In the genomic region with DNA sequence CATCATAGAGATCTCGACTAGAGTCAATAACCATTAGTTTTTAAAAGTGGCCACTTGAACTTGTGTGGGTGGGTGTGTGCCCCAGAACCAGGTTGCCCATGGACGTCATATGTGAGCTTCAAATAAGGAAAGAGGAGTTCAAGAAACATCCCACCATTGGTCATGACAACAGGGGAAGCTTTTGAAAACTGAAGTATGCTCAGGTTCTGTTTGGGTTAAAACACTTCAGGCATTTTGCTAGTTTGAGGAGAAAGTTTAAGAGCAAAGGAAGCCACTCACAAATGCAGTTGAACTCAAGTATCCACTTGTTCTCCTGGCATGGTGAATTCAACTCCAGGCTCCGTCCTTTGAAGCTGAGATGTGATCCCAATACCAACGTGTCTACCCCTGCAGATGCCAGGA, we compare ENCODE assay signal across 28 mouse cellular contexts. TPM values are rescaled to one million over a fixed set of nuclear protein-coding genes. Genes with fewer than 3 reads are reported as not detected.
DNase-seq lines count a peak whose midpoint lies in the region; ATAC-seq and TF ChIP-seq lines count a peak whose summit lies in the region.
"Had no signal": no experiment of that assay in that cellular context is flagged by ENCODE, and none has a peak within 500 bp of the region (broad histone marks: within the 10 kb centered on the region; RNA-seq: fewer than 3 reads in every experiment).

No protein-coding gene starts in this region.

- 46% methylated on average over 4 of the region's 4 CpGs for WGBS in lung, adult 2 months
- WGBS in lung, postnatal 0 days = 41% methylated on average over 4 of the region's 4 CpGs

- no peak overlapping the region for H3K27ac ChIP-seq in lung, postnatal 0 days (ENCODE audit: low read length)
- H3K27ac ChIP-seq: embryonic facial prominence, embryonic 15.5 days; forebrain, embryonic 10.5 days; gastrocnemius, adult 2 months; heart, embryonic 15.5 days; hindbrain, embryonic 10.5 days; hindbrain, embryonic 14.5 days had no signal

- TF ChIP-seq CTCF in lung, adult 2 months (IDR thresholded peaks at IDR 0.05; ENCODE audit: insufficient read depth, low read length) = no peak
- no peak for TF ChIP-seq CTCF in lung, postnatal 0 days (IDR thresholded peaks at IDR 0.05)

- ATAC-seq in lung, postnatal 0 days = peak; percentile 94
- no peak for ATAC-seq in megakaryocyte, adult 5-6 weeks (ENCODE audit: poor library complexity, severe bottlenecking)
- ATAC-seq: activated CD4-positive, CD25-positive, alpha-beta regulatory T cell, adult 4 months; forebrain, embryonic 14.5 days; Patski had no signal

- H3K27me3 ChIP-seq in lung, postnatal 0 days (replicated peaks; ENCODE audit: insufficient read depth, low read length) = no peaks in the 10 kb centered on the region
- H3K27me3 ChIP-seq: embryonic facial prominence, embryonic 15.5 days; heart, embryonic 15.5 days; Patski had no signal

- H3K9ac ChIP-seq in lung, postnatal 0 days (replicated peaks; ENCODE audit: low read depth) = no peak overlapping the region
- H3K9ac ChIP-seq: embryonic facial prominence, embryonic 15.5 days; heart, embryonic 15.5 days; hindbrain, embryonic 14.5 days had no signal

- no peaks in the 10 kb centered on the region for H3K4me1 ChIP-seq in lung, adult 2 months (ENCODE audit: control insufficient read depth, insufficient read depth, low read length)
- peaks cover 4% of the 10 kb centered on the region; the same call in 1 of the 2 replicates for H3K4me1 ChIP-seq in lung, postnatal 0 days (ENCODE audit: insufficient read depth, low read depth, low read length)
- H3K4me1 ChIP-seq: embryonic facial prominence, embryonic 15.5 days; forebrain, embryonic 10.5 days; heart, embryonic 15.5 days; hindbrain, embryonic 10.5 days had no signal

- H3K4me2 ChIP-seq in lung, postnatal 0 days (replicated peaks; ENCODE audit: low read depth, low read length) = no peak overlapping the region
- H3K4me2 ChIP-seq: embryonic facial prominence, embryonic 15.5 days; heart, embryonic 11.5 days; heart, embryonic 15.5 days; hindbrain, embryonic 14.5 days had no signal

- no peak for TF ChIP-seq POLR2A in lung, adult 2 months (IDR thresholded peaks at IDR 0.05; ENCODE audit: borderline replicate concordance, extremely low read depth, low read depth, low read length)

- no peak overlapping the region for H3K4me3 ChIP-seq in lung, adult 2 months (replicated peaks; ENCODE audit: extremely low read depth, low read depth, low read length)
- H3K4me3 ChIP-seq in lung, postnatal 0 days (ENCODE audit: low read depth, low read length) = no peak overlapping the region
- H3K4me3 ChIP-seq: embryonic facial prominence, embryonic 15.5 days; erythroblast, embryonic 14.5 days; forebrain, embryonic 10.5 days; gastrocnemius, adult 2 months; heart, embryonic 15.5 days; hindbrain, embryonic 10.5 days had no signal

- no peaks in the 10 kb centered on the region for H3K36me3 ChIP-seq in lung, postnatal 0 days (ENCODE audit: insufficient read depth, low read length)
- H3K36me3 ChIP-seq: embryonic facial prominence, embryonic 15.5 days; forebrain, embryonic 10.5 days; heart, embryonic 15.5 days; hindbrain, embryonic 10.5 days had no signal

- H3K9me3 ChIP-seq in lung, postnatal 0 days (ENCODE audit: low read length) = no peaks in the 10 kb centered on the region
- H3K9me3 ChIP-seq: embryonic facial prominence, embryonic 15.5 days; forebrain, embryonic 10.5 days; heart, embryonic 15.5 days; hindbrain, embryonic 10.5 days had no signal

- peak; percentile 95 for TF ChIP-seq EP300 in lung, postnatal 0 days (IDR thresholded peaks at IDR 0.05)

- DNase-seq in lung, adult 18-20 months = peak; percentile 27 to 63
- DNase-seq in lung, adult 2 months = peak; percentile 13
- DNase-seq in lung, postnatal 0 days (ENCODE audit: low spot score) = peak; percentile 92
- DNase-seq in lung, postnatal 36 days = peak; percentile 81
- no peak for DNase-seq in MN1 (ENCODE audit: low spot score)
- DNase-seq in spleen, postnatal 36 days (ENCODE audit: low spot score in 2 of 2) = no peak
- DNase-seq: adrenal gland, adult 2 months; adrenal gland, postnatal 25 days; cerebellum, adult 2 months; cerebellum, postnatal 14 days; embryo, embryonic 11 days; gastrocnemius, adult 2 months; gastrocnemius, postnatal 25 days; heart, postnatal 14 days had no signal

RNA-seq across cellular contexts. Expression of a gene that starts 34.9 kb away (rescaled TPM):
- 62.3 and 147 TPM in 2 replicates for polyA plus RNA-seq in lung, adult 2 months (2012; rRNA removed)
- polyA plus RNA-seq in lung, postnatal 0 days (2015; fragmentation: Nextera tagmentation; extraction: Ambion mirVana) = 36.2 and 40.0 TPM in 2 replicates
- total RNA-seq in megakaryocyte, adult 5-6 weeks (2015) = not detected in 2 replicates
- not detected in 2 replicates for total RNA-seq in megakaryocyte, adult 5-6 weeks (2017)
- total RNA-seq: common myeloid progenitor, adult 5-6 weeks; gastrocnemius, adult 2 months; gastrocnemius, postnatal 25 days; granulocyte monocyte progenitor cell, adult 5-6 weeks; MEL had no signal
- polyA plus RNA-seq: activated CD4-positive, CD25-positive, alpha-beta regulatory T cell, adult 4 months; erythroblast, embryonic 14.5 days had no signal

Comparison
In these comparisons a context has a peak if more than half of its experiments do, and no peak if none do; other contexts are left out.
1. DNase-seq: peak in lung, adult 18-20 months (2 of 2), lung, adult 2 months (single experiment), lung, postnatal 0 days (single experiment) and lung, postnatal 36 days (single experiment); none in MN1 (single experiment) and spleen, postnatal 36 days (0 of 2).